Mouse (Mus musculus): ENCODE data around the gene Tac2. TPM values are rescaled to one million over a fixed set of nuclear protein-coding genes. Genes with fewer than 3 reads are reported as not detected.

Gene Tac2
- total RNA-seq (2022): not detected

GRCm38 (mm10) chr10:127724178-127724577, at the start of gene Tac2:
TSS of gene Tac2 (plus strand) at chr10:127724478.
- no peak for DNase-seq (ENCODE audit: low spot score)

GRCm38 (mm10) chr10:127674794-127675522, 49.3 kb upstream of the Tac2 start:
- peak; percentile 97 for DNase-seq (ENCODE audit: low spot score)

GRCm38 (mm10) chr10:127675859-127676398, 48.3 kb upstream of the Tac2 start:
- no peak for DNase-seq (ENCODE audit: low spot score)

- DNase-seq (ENCODE audit: low spot score): peak; percentile 97
Observed at GRCm38 (mm10) chr10:127676691-127677548, 47.4 kb upstream of the Tac2 start.

- DNase-seq (ENCODE audit: low spot score): peak; percentile 63
Observed at GRCm38 (mm10) chr10:127677591-127678336, 46.5 kb upstream of the Tac2 start.

DNA sequence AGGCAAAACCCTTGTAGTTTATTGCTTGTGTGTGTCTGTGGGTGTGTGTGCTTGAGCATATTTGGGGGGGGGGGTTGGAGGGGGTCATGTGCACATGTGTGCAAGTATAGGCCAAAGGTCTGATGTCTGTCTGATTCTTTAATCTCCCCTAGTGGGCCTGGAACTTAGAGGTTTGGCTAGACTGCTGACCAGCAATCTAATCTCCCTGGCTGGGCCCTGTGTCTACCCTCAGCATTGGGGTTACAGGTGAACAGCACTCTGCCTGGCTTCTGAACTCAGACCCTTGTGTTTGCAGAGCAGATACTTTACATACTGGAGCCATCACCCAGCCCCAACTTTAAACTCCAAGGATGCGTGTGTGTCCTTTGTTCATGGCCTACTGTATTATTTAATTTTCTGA, 45.1 kb upstream of the Tac2 start:
- DNase-seq (ENCODE audit: low spot score): no peak

- no peak for DNase-seq (ENCODE audit: low spot score)
Observed at GRCm38 (mm10) chr10:127679881-127680280, 44.4 kb upstream of the Tac2 start.

DNA sequence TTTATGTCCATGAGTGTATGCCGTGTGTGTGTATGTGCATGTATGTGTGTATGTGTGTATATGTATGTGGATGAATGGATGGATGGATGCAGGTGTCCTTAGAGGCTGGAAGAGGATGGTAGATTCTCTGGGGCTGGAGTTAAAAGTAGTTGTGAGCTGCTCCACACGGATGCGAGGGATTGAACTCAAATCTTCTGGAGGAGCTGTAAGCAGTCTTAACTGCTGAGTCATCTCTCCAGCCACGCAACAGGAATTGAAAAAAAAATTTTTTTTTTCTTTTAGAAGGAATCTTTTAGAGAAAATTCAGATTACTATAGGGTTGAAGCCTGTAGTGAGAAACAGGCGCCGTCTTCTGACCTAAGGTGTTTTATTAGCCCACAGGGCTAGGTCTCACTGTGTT, 41.4 kb upstream of the Tac2 start:
- DNase-seq (ENCODE audit: low spot score): no peak

DNA sequence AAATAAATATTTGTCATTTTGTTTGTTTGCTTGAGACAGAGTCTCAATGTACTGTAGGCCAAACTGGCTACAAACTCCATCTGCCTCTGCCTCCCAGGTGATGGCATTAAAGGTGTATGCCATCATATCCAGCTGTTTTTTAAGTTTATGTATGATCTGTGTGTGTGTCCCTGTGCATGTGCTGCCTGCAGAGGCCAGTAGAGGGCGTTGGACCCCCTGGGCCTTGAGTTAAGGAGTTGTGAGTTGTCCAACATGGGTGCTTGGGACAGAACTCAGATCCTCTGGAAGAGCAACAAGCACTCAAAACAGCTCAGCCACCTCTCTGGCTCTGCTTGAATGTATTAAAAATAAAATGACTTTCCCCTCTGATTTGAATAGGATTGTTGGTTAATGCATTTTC, 33.2 kb upstream of the Tac2 start:
- no peak for DNase-seq (ENCODE audit: low spot score)

DNA sequence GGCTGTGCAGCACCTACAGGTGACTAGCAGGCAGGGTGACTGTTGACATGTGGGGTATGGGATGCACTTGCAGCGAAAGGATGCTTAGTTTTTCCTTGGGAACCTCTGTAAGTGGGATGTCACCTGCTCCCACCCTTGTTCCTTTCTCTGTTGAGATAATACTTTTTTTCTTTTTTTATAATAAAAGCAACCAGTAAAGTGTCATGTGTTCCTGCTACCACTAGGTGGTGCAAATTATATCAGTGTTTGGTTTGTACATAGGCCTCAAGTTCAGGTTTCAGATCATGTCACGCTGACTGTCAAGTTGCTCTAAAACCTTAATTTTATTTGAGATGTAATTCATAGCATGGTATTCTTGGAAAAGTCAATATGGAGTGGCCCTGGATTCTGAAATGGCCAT, 29.6 kb upstream of the Tac2 start:
- DNase-seq (ENCODE audit: low spot score): peak; percentile 15

GRCm38 (mm10) chr10:127695775-127696174, 28.5 kb upstream of the Tac2 start:
- DNase-seq (ENCODE audit: low spot score): no peak

DNA sequence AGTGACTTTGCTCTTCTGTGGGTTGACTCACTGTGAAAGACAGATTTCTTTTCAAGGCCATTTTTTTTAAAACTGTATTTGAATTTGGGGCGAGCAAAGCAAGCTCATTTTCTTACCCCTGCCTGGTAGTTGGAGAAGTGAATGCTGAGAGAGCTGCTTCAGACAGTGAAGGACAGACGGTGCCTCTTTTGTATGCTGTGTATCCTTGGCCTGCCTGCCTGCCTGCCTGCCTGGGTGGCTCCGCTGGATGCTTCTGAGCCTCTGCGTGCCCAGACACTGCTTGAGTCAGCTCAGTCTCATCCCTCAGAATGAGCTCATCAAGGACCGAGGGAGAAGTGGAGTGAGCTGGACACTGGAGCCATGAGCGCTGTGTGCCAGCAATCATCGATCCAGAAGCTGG, 25.3 kb upstream of the Tac2 start:
- DNase-seq (ENCODE audit: low spot score): no peak

GRCm38 (mm10) chr10:127703299-127703698, 21.0 kb upstream of the Tac2 start:
- no peak for DNase-seq (ENCODE audit: low spot score)

- DNase-seq (ENCODE audit: low spot score): no peak
Observed at GRCm38 (mm10) chr10:127704293-127704692, 20.0 kb upstream of the Tac2 start.

DNA sequence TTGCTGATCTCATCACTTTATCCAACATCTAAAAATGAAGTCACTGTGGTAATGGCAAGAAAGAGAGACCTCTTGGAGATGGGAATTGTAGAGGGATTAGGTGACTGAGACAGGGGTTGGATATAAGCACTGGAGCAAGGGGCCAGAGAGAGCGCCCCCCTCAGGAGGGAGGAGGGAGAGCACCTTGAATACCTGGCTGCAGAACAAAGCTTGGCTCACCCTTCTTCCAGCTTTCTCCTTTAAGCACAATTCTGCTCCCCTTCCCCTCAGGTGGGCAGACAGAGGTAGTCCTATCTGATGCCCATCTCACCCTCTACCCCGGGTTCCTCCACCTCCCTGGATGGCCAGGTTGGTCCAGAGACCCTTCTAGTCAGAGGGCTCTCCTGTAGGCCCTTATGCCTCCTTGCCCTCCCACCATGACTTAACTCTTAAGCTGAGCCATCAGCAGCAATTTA, 19.5 kb upstream of the Tac2 start, which contains the start of gene Myo1a:
Myo1a (plus strand) TSS at position 405 of the 455 bp plus-strand sequence.
- DNase-seq (ENCODE audit: low spot score): no peak

- no peak for DNase-seq (ENCODE audit: low spot score)
Observed at GRCm38 (mm10) chr10:127705783-127706182, 18.5 kb upstream of the Tac2 start.

DNA sequence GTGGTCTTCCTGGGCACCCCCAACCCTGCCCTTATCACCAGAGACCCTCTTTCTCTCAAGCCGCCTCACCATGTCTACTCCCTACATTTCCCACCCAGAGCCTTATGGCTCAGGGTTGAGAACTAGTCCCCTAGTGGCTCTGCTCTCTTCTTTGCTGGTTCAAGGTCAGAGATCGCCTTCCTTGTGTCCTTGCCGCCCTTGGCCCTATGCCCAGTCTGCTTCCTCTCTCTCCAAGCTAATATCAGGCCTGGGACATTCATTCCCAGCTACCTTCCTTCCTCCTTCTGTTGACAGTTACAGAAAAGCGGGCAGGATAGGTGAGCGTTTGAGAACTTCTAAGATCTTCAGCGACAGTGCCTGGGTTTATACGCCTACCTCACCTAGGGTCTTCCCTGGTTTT, 16.6 kb upstream of the Tac2 start:
- DNase-seq (ENCODE audit: low spot score): no peak

DNA sequence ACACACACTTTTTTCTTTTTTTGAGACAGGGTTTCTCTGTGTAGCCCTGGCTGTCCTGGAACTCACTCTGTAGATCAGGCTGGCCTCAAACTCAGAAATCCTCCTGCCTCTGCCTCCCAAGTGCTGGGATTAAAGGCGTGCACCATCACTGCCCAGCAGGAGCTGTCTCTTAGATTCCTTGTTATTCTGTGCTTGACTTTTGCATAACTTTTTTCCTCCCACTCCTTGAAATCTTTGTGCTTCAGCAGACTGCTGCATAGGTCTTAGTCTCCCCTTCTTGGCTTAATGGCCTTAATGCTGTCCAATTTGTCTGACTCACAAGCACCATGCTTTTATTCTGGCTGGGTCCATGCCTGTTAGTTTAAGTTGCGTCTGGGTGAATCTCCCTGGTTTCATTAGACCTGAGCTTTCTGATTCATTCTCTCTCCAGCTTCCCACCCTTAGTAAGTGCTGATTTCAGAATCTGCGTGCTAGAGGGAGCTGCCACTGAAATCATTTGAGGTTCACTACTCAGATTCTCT, 15.4 kb upstream of the Tac2 start:
- DNase-seq (ENCODE audit: low spot score): no peak

DNA sequence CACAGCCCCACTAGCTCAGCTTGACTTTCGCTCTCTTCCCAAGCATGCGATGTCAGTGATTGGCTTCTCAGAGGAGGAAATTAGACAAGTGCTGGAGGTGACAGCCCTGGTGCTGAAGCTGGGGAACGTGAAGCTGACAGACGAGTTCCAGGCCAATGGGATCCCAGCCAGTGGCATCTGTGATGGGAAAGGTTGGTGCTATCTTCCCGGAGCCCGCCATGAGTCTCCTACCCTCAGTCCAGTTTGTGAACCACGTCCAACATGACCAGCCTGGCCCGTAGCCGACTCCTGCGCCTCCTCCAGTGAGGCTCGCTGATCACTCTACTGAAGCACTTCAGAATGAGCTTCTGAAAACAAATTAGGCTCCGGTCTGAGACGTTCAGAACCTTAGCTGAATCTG, 13.9 kb upstream of the Tac2 start:
- DNase-seq (ENCODE audit: low spot score): no peak

GRCm38 (mm10) chr10:127712736-127713135, 11.5 kb upstream of the Tac2 start:
- DNase-seq (ENCODE audit: low spot score): no peak

DNA sequence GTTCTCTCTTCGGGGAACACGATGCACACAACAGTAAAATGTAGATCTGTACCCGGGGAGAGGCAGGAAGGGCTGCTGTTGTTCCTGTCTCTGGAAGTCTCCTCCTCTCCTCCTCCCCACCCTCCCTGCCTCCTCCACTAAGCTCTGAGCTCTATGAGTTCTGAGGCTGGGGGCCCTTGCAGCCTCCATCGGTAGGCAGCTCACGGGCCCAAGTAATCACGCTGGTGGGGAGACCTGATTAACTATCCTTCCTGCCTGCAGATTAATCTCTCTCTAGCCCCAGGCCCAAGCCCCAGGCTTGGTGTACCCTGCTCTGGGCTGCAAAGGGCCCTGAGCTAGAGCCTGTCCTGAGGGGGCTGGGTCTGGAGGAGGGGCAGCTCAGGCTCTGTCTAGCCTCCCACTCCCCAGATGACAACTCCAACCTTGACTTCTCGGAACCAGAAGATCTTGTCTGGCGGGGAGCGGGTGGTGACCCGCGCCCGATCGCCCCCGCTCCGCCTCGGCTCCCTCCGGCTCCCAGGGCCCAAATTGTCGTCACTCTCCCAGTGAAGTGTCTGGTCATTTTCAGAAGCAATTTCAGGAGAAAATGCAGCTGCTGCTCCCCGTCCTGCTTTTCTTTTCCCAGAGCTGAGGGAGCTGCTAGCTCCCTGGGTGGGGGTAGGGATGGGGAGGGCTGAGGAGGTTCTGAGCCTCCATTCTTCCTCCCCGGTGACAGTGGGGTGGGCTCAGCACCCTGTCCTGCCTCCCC, 2.4 kb upstream of the Tac2 start:
- DNase-seq (ENCODE audit: low spot score): peak; percentile 11

Data from heart, adult 8-10 months (tissue).